Mouse (Mus musculus): ENCODE results near the gene Vmn2r68.

Vmn2r68 gene

GRCm38 (mm10) chr7:85237683-85238082 is at the start of gene Vmn2r68:
Gene Vmn2r68, minus strand, starts transcription at chr7:85237783.
- no peak for DNase-seq
